Mouse (Mus musculus): ENCODE measurements at regions not wholly inside any gene's neighbourhood (a gene's known extent, or its start where the extent isn't known, plus 50 kb on each side); places are given as distances from the start of the nearest gene placed in this dataset.
A peak's percentile ranks its signal among the peaks of the same experiment; 100 is the strongest.

- WGBS, result under 1% methylated on average over 21 of the region's 21 CpGs
- ATAC-seq, result peak; percentile 96
- peak overlapping the region; percentile 65 for H3K4me2 ChIP-seq (ENCODE audit: low read depth, low read length)
- H3K9ac ChIP-seq (ENCODE audit: low read depth, low read length), result peak overlapping the region; percentile 67
- peaks cover 11% of the 10 kb centered on the region for H3K4me1 ChIP-seq (ENCODE audit: control insufficient read depth, insufficient read depth, low read length)
- peak overlapping the region; percentile 75 for H3K27ac ChIP-seq (ENCODE audit: low read length)
- H3K36me3 ChIP-seq (ENCODE audit: control insufficient read depth, insufficient read depth, low read length), result no peaks in the 10 kb centered on the region
- peak overlapping the region; percentile 44 for H3K4me3 ChIP-seq (ENCODE audit: low read length)
- H3K9me3 ChIP-seq (ENCODE audit: control insufficient read depth, low read length), result no peaks in the 10 kb centered on the region
- H3K27me3 ChIP-seq (replicated peaks; ENCODE audit: control insufficient read depth, insufficient read depth, low read length), result no peaks in the 10 kb centered on the region
Measured at GRCm38 (mm10) chr2:160451481-160452238, 84.8 kb upstream of the Mafb start.

GRCm38 (mm10) chr2:160452239-160452530 lies 85.3 kb upstream of the Mafb start:
- ATAC-seq, result no peak
- H3K4me1 ChIP-seq (ENCODE audit: control insufficient read depth, insufficient read depth, low read length), result peaks cover 11% of the 10 kb centered on the region
- peak overlapping the region; percentile 67; the same call in 1 of the 2 replicates for H3K9ac ChIP-seq (ENCODE audit: low read depth, low read length)
- H3K36me3 ChIP-seq (ENCODE audit: control insufficient read depth, insufficient read depth, low read length), result no peaks in the 10 kb centered on the region
- WGBS, result 23% methylated on average over 6 of the region's 6 CpGs
- peak overlapping the region; percentile 44; the same call in 1 of the 2 replicates for H3K4me3 ChIP-seq (ENCODE audit: low read length)
- H3K27me3 ChIP-seq (replicated peaks; ENCODE audit: control insufficient read depth, insufficient read depth, low read length), result no peaks in the 10 kb centered on the region
- H3K4me2 ChIP-seq (ENCODE audit: low read depth, low read length), result peak overlapping the region; percentile 65
- H3K9me3 ChIP-seq (ENCODE audit: control insufficient read depth, low read length), result no peaks in the 10 kb centered on the region
- H3K27ac ChIP-seq (ENCODE audit: low read length), result 0 out of 2 replicates have a peak overlapping the region, but pooled peaks have one; percentile 34

GRCm38 (mm10) chr2:160452730-160453129 lies 85.9 kb upstream of the Mafb start:
- WGBS, result 74% methylated on average over 6 of the region's 6 CpGs
- Histone ChIP-seq H3K9me3 (ENCODE audit: control insufficient read depth, low read length) (no peaks in the 10 kb centered on the region), H3K27ac (ENCODE audit: low read length) (no peak overlapping the region), H3K9ac (ENCODE audit: low read depth, low read length) (no peak overlapping the region), H3K36me3 (ENCODE audit: control insufficient read depth, insufficient read depth, low read length) (no peaks in the 10 kb centered on the region), H3K4me2 (ENCODE audit: low read depth, low read length) (no peak overlapping the region), H3K4me1 (ENCODE audit: control insufficient read depth, insufficient read depth, low read length) (peaks cover 11% of the 10 kb centered on the region), H3K4me3 (ENCODE audit: low read length) (no peak overlapping the region), H3K27me3 (replicated peaks; ENCODE audit: control insufficient read depth, insufficient read depth, low read length) (no peaks in the 10 kb centered on the region)
- no peak for ATAC-seq

- 73% methylated on average over 10 of the region's 10 CpGs for WGBS
- Histone ChIP-seq H3K4me3 (ENCODE audit: low read length) (no peak overlapping the region), H3K9ac (ENCODE audit: low read depth, low read length) (no peak overlapping the region), H3K27ac (ENCODE audit: low read length) (no peak overlapping the region), H3K27me3 (replicated peaks; ENCODE audit: control insufficient read depth, insufficient read depth, low read length) (no peaks in the 10 kb centered on the region), H3K36me3 (ENCODE audit: control insufficient read depth, insufficient read depth, low read length) (no peaks in the 10 kb centered on the region), H3K4me1 (ENCODE audit: control insufficient read depth, insufficient read depth, low read length) (peaks cover 11% of the 10 kb centered on the region), H3K4me2 (ENCODE audit: low read depth, low read length) (no peak overlapping the region), H3K9me3 (ENCODE audit: control insufficient read depth, low read length) (no peaks in the 10 kb centered on the region)
- ATAC-seq, result no peak
Measured at GRCm38 (mm10) chr2:160455617-160456016, 88.8 kb upstream of the Mafb start.

GRCm38 (mm10) chr2:160456681-160457080 lies 89.8 kb upstream of the Mafb start:
- Histone ChIP-seq H3K9me3 (ENCODE audit: control insufficient read depth, low read length) (no peaks in the 10 kb centered on the region), H3K27me3 (replicated peaks; ENCODE audit: control insufficient read depth, insufficient read depth, low read length) (no peaks in the 10 kb centered on the region), H3K9ac (ENCODE audit: low read depth, low read length) (no peak overlapping the region), H3K4me1 (ENCODE audit: control insufficient read depth, insufficient read depth, low read length) (peaks cover 6% of the 10 kb centered on the region), H3K4me2 (ENCODE audit: low read depth, low read length) (no peak overlapping the region), H3K36me3 (ENCODE audit: control insufficient read depth, insufficient read depth, low read length) (no peaks in the 10 kb centered on the region), H3K4me3 (ENCODE audit: low read length) (no peak overlapping the region), H3K27ac (ENCODE audit: low read length) (no peak overlapping the region)
- WGBS, result 81% methylated on average over 8 of the region's 8 CpGs
- ATAC-seq, result no peak

- Histone ChIP-seq H3K4me1 (ENCODE audit: control insufficient read depth, insufficient read depth, low read length) (no peaks in the 10 kb centered on the region), H3K4me3 (ENCODE audit: low read length) (no peak overlapping the region), H3K36me3 (ENCODE audit: control insufficient read depth, insufficient read depth, low read length) (no peaks in the 10 kb centered on the region), H3K4me2 (ENCODE audit: low read depth, low read length) (no peak overlapping the region), H3K9ac (ENCODE audit: low read depth, low read length) (no peak overlapping the region), H3K27ac (ENCODE audit: low read length) (no peak overlapping the region), H3K9me3 (ENCODE audit: control insufficient read depth, low read length) (no peaks in the 10 kb centered on the region), H3K27me3 (replicated peaks; ENCODE audit: control insufficient read depth, insufficient read depth, low read length) (no peaks in the 10 kb centered on the region)
- WGBS, result 68% methylated on average over 4 of the region's 4 CpGs
- no peak for ATAC-seq
Measured at GRCm38 (mm10) chr2:160471561-160471960, 104.7 kb upstream of the Mafb start.

- H3K4me3 ChIP-seq (ENCODE audit: low read length), result no peak overlapping the region
- no peak overlapping the region for H3K27ac ChIP-seq (ENCODE audit: low read length)
- WGBS, result 80% methylated on average over 3 of the region's 3 CpGs
- ATAC-seq, result no peak
- no peak overlapping the region for H3K4me2 ChIP-seq (ENCODE audit: low read depth, low read length)
- no peaks in the 10 kb centered on the region for H3K27me3 ChIP-seq (replicated peaks; ENCODE audit: control insufficient read depth, insufficient read depth, low read length)
- no peak overlapping the region for H3K9ac ChIP-seq (ENCODE audit: low read depth, low read length)
- H3K9me3 ChIP-seq (ENCODE audit: control insufficient read depth, low read length), result no peaks in the 10 kb centered on the region
- no peaks in the 10 kb centered on the region for H3K36me3 ChIP-seq (ENCODE audit: control insufficient read depth, insufficient read depth, low read length)
- no peaks in the 10 kb centered on the region for H3K4me1 ChIP-seq (ENCODE audit: control insufficient read depth, insufficient read depth, low read length)
Measured at GRCm38 (mm10) chr2:160476181-160476580, 109.3 kb upstream of the Mafb start.

- WGBS, result 53% methylated on average over 7 of the region's 7 CpGs
- H3K9ac ChIP-seq (ENCODE audit: low read depth, low read length), result no peak overlapping the region
- no peak for ATAC-seq
Measured at GRCm38 (mm10) chr2:160479240-160479639, 112.4 kb upstream of the Mafb start.

GRCm38 (mm10) chr2:160485097-160485496 lies 118.2 kb upstream of the Mafb start:
- no peak overlapping the region for H3K4me2 ChIP-seq (ENCODE audit: low read depth, low read length)
- H3K27me3 ChIP-seq (replicated peaks; ENCODE audit: control insufficient read depth, insufficient read depth, low read length), result no peaks in the 10 kb centered on the region
- no peak overlapping the region for H3K9ac ChIP-seq (ENCODE audit: low read depth, low read length)
- no peaks in the 10 kb centered on the region for H3K36me3 ChIP-seq (ENCODE audit: control insufficient read depth, insufficient read depth, low read length)
- WGBS, result 77% methylated on average over 5 of the region's 5 CpGs
- no peaks in the 10 kb centered on the region for H3K4me1 ChIP-seq (ENCODE audit: control insufficient read depth, insufficient read depth, low read length)
- ATAC-seq, result no peak
- no peak overlapping the region for H3K27ac ChIP-seq (ENCODE audit: low read length)
- no peaks in the 10 kb centered on the region for H3K9me3 ChIP-seq (ENCODE audit: control insufficient read depth, low read length)
- no peak overlapping the region for H3K4me3 ChIP-seq (ENCODE audit: low read length)

More at GRCm38 (mm10) chr2:160479240-160479639, 112.4 kb upstream of the Mafb start:
- Histone ChIP-seq H3K9me3 (ENCODE audit: control insufficient read depth, low read length) (no peaks in the 10 kb centered on the region), H3K27ac (ENCODE audit: low read length) (no peak overlapping the region), H3K4me1 (ENCODE audit: control insufficient read depth, insufficient read depth, low read length) (no peaks in the 10 kb centered on the region), H3K27me3 (replicated peaks; ENCODE audit: control insufficient read depth, insufficient read depth, low read length) (no peaks in the 10 kb centered on the region), H3K4me3 (ENCODE audit: low read length) (no peak overlapping the region), H3K36me3 (ENCODE audit: control insufficient read depth, insufficient read depth, low read length) (no peaks in the 10 kb centered on the region), H3K4me2 (ENCODE audit: low read depth, low read length) (no peak overlapping the region)

GRCm38 (mm10) chr2:160485515-160485914 lies 118.7 kb upstream of the Mafb start:
- no peak overlapping the region for H3K4me3 ChIP-seq (ENCODE audit: low read length)
- no peak overlapping the region for H3K9ac ChIP-seq (ENCODE audit: low read depth, low read length)
- H3K27me3 ChIP-seq (replicated peaks; ENCODE audit: control insufficient read depth, insufficient read depth, low read length), result no peaks in the 10 kb centered on the region
- no peaks in the 10 kb centered on the region for H3K9me3 ChIP-seq (ENCODE audit: control insufficient read depth, low read length)
- H3K4me1 ChIP-seq (ENCODE audit: control insufficient read depth, insufficient read depth, low read length), result no peaks in the 10 kb centered on the region
- H3K27ac ChIP-seq (ENCODE audit: low read length), result no peak overlapping the region
- no peak for ATAC-seq
- WGBS, result 76% methylated on average over 5 of the region's 5 CpGs
- H3K4me2 ChIP-seq (ENCODE audit: low read depth, low read length), result no peak overlapping the region
- H3K36me3 ChIP-seq (ENCODE audit: control insufficient read depth, insufficient read depth, low read length), result no peaks in the 10 kb centered on the region
